Mouse (Mus musculus) limb, embryonic 11.5 days (tissue): ENCODE measurements around the gene Usp39. TPM values are rescaled to one million over a fixed set of nuclear protein-coding genes. Genes with fewer than 3 reads are reported as not detected.

Experiments used
- ATAC-seq: fragments of 200-750 bp; cut with Nextera tagmentation; 2 replicates; pipeline ENCODE4 v1.8.0; 2017; ENCODE audit warnings: low read depth; ENCODE audit not compliant: insufficient number of reproducible peaks, low FRiP score, low TSS enrichment
- DNase-seq: peaks from one replicate; pipeline ENCODE4 v3.0.0-alpha.2; 2015; ENCODE audit warnings: low spot score
- H3K27ac ChIP-seq: fragments of 300-500 bp; sonication (generic); replicated peaks from 2 replicates; pipeline ENCODE4 v1.5.1; 2014; ENCODE audit warnings: low read depth, mild to moderate bottlenecking, low read length
- H3K27me3 ChIP-seq: fragments of 300-500 bp; sonication (generic); 2 replicates; pipeline ENCODE4 v1.6.1; 2014; ENCODE audit warnings: mild to moderate bottlenecking, low read length, mixed read lengths; ENCODE audit not compliant: control insufficient read depth, insufficient read depth
- H3K36me3 ChIP-seq: fragments of 300-500 bp; sonication (generic); 2 replicates; pipeline ENCODE4 v1.6.1; 2014; ENCODE audit warnings: mild to moderate bottlenecking, low read length, moderate library complexity, mixed read lengths; ENCODE audit not compliant: control insufficient read depth, insufficient read depth
- H3K4me1 ChIP-seq: fragments of 300-500 bp; sonication (generic); 2 replicates; pipeline ENCODE4 v1.6.1; 2014; ENCODE audit warnings: low read length, mixed read lengths; ENCODE audit not compliant: control insufficient read depth, insufficient read depth
- H3K4me2 ChIP-seq: fragments of 300-500 bp; sonication (generic); 2 replicates; pipeline ENCODE4 v1.6.1; 2014; ENCODE audit warnings: low read depth, mild to moderate bottlenecking, moderate library complexity; ENCODE audit not compliant: severe bottlenecking
- H3K4me3 ChIP-seq: fragments of 300-500 bp; sonication (generic); 2 replicates; pipeline ENCODE4 v1.5.1; 2014; ENCODE audit warnings: low read depth, low read length
- H3K9ac ChIP-seq: fragments of 300-500 bp; sonication (generic); 2 replicates; pipeline ENCODE4 v1.6.1; 2014; ENCODE audit warnings: mild to moderate bottlenecking, low read length
- H3K9me3 ChIP-seq: fragments of 300-500 bp; sonication (generic); 2 replicates; pipeline ENCODE4 v1.6.1; 2016; ENCODE audit warnings: low read length; ENCODE audit not compliant: control insufficient read depth
- WGBS: fragments of 180-500 bp; shearing (Covaris S2); extraction: QIAGEN DNeasy Blood & Tissue Kit; methylation state at CpG from one replicate; pipeline ENCODE4 v1.1.7; 2014; 5-methylcytosine and 5-hydroxymethylcytosine counted together
- polyA plus RNA-seq: library from polyadenylated mRNA; unstranded; fragments of >200 nt; fragmentation: Nextera tagmentation; extraction: Ambion mirVana; gene quantifications from 2 replicates; pipeline ENCODE4 v1.2.1, GENCODE M21; 2014

Usp39 gene
- polyA plus RNA-seq, 1 experiment from 2014 or later = 101 TPM

DNA sequence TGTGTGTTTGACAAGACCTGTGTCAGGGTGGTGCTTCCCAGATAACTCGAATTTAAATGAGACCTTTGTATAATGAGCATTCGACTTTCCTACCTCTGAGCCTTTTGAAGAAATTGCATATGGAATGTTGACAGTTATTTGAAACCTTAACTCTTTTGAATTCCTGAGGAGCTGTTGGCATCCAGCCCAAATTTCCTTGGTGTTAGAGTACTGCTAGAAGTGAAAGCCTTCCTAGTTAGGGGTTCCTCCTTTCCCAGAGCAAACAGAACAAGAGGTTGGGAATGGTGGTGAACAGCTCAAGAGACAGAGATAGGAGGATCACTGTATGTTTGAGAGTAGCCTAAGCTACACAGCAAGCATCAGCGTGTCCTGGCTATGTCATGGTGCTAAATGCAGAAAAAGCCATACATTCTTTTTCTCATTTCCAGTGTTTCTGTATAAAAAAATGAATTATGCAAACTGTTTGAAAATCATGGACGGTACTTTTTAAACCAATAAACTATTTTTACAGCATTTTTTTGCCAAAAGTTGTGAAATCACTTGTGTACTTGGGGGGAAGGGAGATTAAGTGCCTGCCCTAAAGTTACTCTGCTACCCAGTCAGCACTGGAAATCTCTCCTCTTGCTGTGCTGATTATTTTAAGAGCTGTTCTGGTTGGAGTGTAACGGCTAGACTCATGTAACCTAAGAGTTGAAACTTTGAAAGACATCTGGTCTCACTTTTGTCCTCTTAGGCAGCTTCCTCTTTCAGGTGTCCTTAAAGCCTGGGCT lies 7.8 kb upstream of the Usp39 start:
- H3K36me3 ChIP-seq = peaks cover 4% of the 10 kb centered on the region
- H3K9me3 ChIP-seq = no peaks in the 10 kb centered on the region
- DNase-seq = no peak
- no peak overlapping the region for H3K4me3 ChIP-seq
- WGBS = 65% methylated on average over 5 of the region's 5 CpGs
- H3K27ac ChIP-seq = peak overlapping the region; percentile 52; the same call in 1 of the 2 replicates
- no peak overlapping the region for H3K9ac ChIP-seq
- no peaks in the 10 kb centered on the region for H3K27me3 ChIP-seq
- H3K4me2 ChIP-seq = no peak overlapping the region
- H3K4me1 ChIP-seq = peaks cover 12% of the 10 kb centered on the region
- ATAC-seq = no peak

DNA sequence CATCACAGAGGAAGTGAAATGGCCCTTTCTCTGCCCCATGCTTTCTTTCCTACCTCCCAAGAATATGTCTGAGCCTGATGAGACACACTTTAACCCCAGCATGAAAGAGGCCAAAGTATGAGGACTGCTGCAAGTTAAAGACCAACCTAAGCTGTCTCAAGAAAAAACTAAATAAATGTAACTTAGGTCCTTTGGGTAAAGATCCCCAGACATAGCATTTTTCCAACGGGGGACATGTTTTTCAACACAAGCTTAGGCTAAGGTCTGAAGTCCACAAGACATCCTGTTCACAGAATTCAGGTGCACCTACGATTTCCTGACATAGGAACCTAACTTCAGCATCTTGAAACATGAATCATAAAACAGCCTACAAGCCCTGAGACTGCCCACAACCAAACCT lies 5.2 kb upstream of the Usp39 start:
- no peak for DNase-seq
- 93% methylated on average over 2 of the region's 2 CpGs for WGBS
- Histone ChIP-seq H3K4me3 (no peak overlapping the region), H3K27me3 (no peaks in the 10 kb centered on the region), H3K27ac (no peak overlapping the region), H3K4me1 (peaks cover 12% of the 10 kb centered on the region), H3K4me2 (no peak overlapping the region), H3K9ac (no peak overlapping the region), H3K36me3 (peaks cover 4% of the 10 kb centered on the region), H3K9me3 (no peaks in the 10 kb centered on the region)
- no peak for ATAC-seq

DNA sequence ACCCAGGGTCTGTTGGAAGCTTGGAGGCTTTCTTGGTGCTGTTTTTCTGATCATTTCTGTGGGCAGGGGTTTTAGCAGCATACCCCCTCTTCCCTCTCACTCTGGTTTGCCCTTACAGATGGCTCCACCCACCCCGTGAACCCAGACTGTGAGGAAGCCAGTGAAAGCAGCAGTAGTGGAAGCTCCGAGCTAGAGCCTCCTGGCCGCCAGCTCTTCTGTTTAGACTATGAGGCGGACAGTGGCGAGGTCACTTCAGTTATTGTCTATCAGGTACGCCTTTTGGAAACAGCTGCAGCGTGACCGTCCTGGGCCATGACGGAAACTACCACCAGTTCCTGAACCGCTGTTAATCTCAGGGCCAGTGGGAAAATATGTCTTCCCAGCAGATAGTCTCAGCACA lies 3.4 kb upstream of the Usp39 start:
- H3K36me3 ChIP-seq = peaks cover 4% of the 10 kb centered on the region
- H3K4me1 ChIP-seq = peaks cover 9% of the 10 kb centered on the region
- H3K27me3 ChIP-seq = no peaks in the 10 kb centered on the region
- ATAC-seq (no peak), DNase-seq (no peak)
- H3K9ac ChIP-seq = no peak overlapping the region
- H3K9me3 ChIP-seq = no peaks in the 10 kb centered on the region
- H3K4me2 ChIP-seq = peak overlapping the region; percentile 64
- no peak overlapping the region for H3K4me3 ChIP-seq
- no peak overlapping the region for H3K27ac ChIP-seq
- WGBS = 87% methylated on average over 10 of the region's 10 CpGs

DNA sequence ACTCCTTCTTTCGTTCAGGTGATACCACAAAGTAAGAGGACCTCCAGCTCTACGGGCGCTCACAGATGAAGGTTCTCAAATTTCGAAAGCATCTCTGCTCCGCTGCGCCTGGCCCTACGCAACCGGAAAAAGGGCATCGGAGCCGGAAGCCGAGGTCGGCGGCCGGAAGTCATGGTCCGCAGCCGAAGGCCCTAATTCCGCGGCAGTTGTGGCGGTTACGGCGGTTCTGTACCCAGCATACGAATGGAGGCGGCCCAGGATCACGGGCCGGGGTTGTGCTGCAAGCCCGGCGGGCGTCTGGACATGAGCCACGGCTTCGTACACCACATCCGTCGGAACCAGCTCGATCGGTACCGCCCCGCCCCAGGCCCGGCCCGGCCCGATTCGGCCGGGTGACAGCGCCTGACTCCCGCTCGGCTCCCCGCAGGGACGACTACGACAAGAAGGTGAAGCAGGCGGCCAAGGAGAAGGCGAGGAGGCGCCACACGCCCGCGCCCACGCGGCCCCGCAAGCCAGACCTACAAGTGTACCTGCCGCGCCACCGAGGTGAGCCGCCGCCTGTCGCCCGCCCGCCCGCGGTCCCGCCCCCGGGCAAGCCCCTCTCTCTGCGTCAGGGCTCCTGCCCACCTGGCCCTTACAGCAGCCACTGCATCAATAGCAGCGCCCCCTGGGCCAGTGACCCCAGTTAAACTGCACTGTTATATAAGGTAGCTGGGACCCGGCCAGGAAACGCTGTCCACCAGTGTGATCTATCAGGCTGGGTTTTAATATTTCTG lies 2.4 kb upstream of the Usp39 start, which contains the start of gene 0610030E20Rik:
Gene 0610030E20Rik (plus strand): TSS at position 152 of the 776 bp plus-strand sequence.
- Histone ChIP-seq H3K9me3 (no peaks in the 10 kb centered on the region), H3K4me1 (peaks cover 9% of the 10 kb centered on the region; the same call in 1 of the 2 replicates), H3K9ac (peak within 1 kb of the TSS; percentile 82), H3K27me3 (no peaks in the 10 kb centered on the region), H3K4me3 (peak within 1 kb of the TSS; percentile 71), H3K4me2 (peak within 1 kb of the TSS; percentile 64), H3K36me3 (peaks cover 6% of the 10 kb centered on the region), H3K27ac (peak within 1 kb of the TSS; percentile 80)
- under 1% methylated on average over 66 of the region's 72 CpGs for WGBS
- DNase-seq = peak; percentile 86
- ATAC-seq = peak; percentile 64

DNA sequence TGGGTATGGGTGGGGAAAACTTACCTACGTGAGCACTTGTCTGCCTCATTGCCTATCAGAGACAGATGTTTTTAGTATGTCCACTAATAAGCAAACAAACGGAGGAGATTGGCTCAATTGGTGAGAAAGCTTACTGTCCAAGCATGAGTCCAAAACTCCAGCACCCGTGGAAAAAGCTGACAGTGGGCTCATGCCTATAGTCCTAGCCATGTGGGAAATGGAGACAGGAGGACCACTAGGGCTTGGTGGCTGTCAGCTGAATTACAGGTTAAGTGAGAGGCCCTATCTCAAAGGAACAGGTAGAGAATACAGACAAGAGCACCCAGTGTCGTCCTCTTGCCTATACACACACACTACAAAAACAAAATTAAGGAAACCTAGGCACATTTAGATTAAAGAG lies 1.3 kb upstream of the Usp39 start:
- ATAC-seq (no peak), DNase-seq (no peak)
- Histone ChIP-seq H3K9ac (no peak overlapping the region), H3K36me3 (peaks cover 10% of the 10 kb centered on the region), H3K4me1 (peaks cover 9% of the 10 kb centered on the region; the same call in 1 of the 2 replicates), H3K4me2 (no peak overlapping the region), H3K4me3 (no peak overlapping the region), H3K27me3 (no peaks in the 10 kb centered on the region), H3K27ac (no peak overlapping the region), H3K9me3 (no peaks in the 10 kb centered on the region)
- WGBS = 87% methylated on average over 4 of the region's 4 CpGs

DNA sequence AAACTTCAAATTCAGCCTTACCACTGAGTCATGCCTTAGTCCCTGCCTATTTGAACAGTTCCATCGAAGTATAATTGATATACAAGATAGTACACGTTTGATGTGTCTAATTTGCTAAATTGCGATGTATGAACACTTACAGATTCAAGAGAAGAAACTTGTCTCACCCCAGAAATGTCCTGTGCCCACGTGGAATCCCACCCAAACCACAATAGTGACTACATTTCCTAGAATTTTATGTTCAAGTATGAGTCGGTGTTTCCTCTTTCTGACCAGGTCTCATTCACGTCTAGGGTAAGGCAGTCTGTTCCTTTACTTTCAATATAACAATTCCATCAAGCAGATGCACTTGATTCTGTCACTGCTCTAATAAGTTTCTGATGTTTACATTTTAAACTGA lies 649 bp upstream of the Usp39 start:
- Histone ChIP-seq H3K27ac (no peak overlapping the region), H3K4me2 (peak overlapping the region; percentile 91; the same call in 1 of the 2 replicates), H3K36me3 (peaks cover 6% of the 10 kb centered on the region), H3K9ac (no peak overlapping the region), H3K27me3 (no peaks in the 10 kb centered on the region), H3K4me3 (no peak overlapping the region), H3K9me3 (no peaks in the 10 kb centered on the region), H3K4me1 (peaks cover 9% of the 10 kb centered on the region; the same call in 1 of the 2 replicates)
- DNase-seq = no peak
- no peak for ATAC-seq
- 55% methylated on average over 6 of the region's 6 CpGs for WGBS

DNA sequence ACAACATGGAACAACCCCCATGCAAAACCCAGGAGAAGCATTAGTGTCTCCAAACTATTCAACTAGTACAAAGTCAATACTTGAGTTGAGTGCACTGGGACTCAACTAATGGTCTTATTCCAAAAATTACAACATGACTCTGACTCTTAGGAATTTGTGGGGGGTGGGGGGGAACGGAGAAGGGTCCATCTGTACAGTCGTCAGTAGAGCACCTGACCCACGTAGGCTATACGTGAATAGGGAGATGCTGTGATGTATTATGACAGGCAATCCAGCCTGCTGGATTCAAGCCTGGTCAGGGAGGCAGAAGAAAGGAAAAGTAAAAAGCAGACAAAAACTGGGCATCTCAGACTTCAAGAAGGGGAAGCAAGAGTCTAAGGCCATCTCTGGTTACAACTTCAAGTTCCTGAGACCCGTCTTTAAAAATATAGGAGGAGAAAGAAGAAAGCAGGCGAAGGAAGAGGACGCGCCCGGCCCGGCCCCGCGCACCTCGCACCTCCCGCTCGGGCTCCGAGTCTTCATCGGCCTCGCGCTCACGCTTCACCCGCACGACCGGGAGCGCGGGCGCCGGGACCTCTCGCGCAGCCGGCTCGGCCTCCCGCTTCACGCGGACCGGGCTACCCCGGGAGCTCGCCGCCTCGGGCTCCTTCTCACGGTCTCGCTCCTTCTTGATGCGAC lies 449 bp downstream of the Usp39 start:
- DNase-seq (no peak), ATAC-seq (peak; percentile 4; the same call in 1 of the 2 replicates)
- WGBS = under 1% methylated on average over 42 of the region's 42 CpGs
- Histone ChIP-seq H3K4me2 (peak overlapping the region; percentile 91), H3K9ac (peak overlapping the region; percentile 90), H3K4me3 (peak overlapping the region; percentile 94), H3K36me3 (0 out of 2 replicates have a peak, but pooled peaks cover 6% of the 10 kb centered on the region), H3K4me1 (peaks cover 9% of the 10 kb centered on the region; the same call in 1 of the 2 replicates), H3K27me3 (no peaks in the 10 kb centered on the region), H3K9me3 (no peaks in the 10 kb centered on the region), H3K27ac (no peak overlapping the region)

DNA sequence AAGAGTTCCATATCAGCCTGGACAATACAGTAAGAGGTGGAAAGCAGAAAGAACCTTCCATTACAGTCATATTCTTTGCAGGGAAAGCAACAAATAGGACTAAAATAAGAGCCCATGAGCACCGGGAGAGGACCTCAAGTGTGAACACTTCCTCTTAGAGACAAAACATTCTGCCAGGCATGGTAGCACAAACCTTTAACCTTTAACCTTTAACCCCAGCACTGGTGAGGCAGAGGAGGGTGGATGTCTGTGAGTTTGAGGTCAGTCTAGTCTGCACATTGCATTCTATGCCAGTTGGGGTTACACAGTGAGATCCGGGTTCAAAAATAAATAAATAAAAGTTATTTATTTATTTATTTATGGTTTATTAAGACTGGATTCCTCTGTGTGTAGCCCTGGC lies 4.5 kb downstream of the Usp39 start:
- DNase-seq (no peak), ATAC-seq (no peak)
- WGBS = 78% methylated on average over 2 of the region's 2 CpGs
- H3K9me3 ChIP-seq = no peaks in the 10 kb centered on the region
- no peaks in the 10 kb centered on the region for H3K27me3 ChIP-seq
- no peak overlapping the region for H3K4me2 ChIP-seq
- H3K9ac ChIP-seq = no peak overlapping the region
- H3K36me3 ChIP-seq = peaks cover 12% of the 10 kb centered on the region; the same call in 1 of the 2 replicates
- H3K4me1 ChIP-seq = 0 out of 2 replicates have a peak, but pooled peaks cover 4% of the 10 kb centered on the region
- H3K4me3 ChIP-seq = no peak overlapping the region
- no peak overlapping the region for H3K27ac ChIP-seq
